Mouse (Mus musculus) heart, adult 2 months (tissue): ENCODE measurements at regions not wholly inside any gene's neighbourhood (a gene's known extent, or its start where the extent isn't known, plus 50 kb on each side); places are given as distances from the start of the nearest gene placed in this dataset.

Experiments used
- DNase-seq, 2 experiments: peaks; one replicate each; pipeline ENCODE4 v3.0.0; 2021
- H3K27ac ChIP-seq: fragments of 200-600 bp; 2 replicates; pipeline ENCODE4 v1.8.1; 2022
- H3K27me3 ChIP-seq: fragments of 200-500 bp; 2 replicates; pipeline ENCODE4 v1.6.1; 2012; ENCODE audit warnings: mild to moderate bottlenecking, low read length, inconsistent platforms, mixed read lengths; ENCODE audit not compliant: control insufficient read depth, insufficient read depth
- H3K36me3 ChIP-seq: fragments of 200-500 bp; 2 replicates; pipeline ENCODE4 v1.6.1; 2012; ENCODE audit warnings: low read length, inconsistent platforms; ENCODE audit not compliant: control insufficient read depth, insufficient read depth
- H3K4me1 ChIP-seq: fragments of 200-500 bp; 2 replicates; pipeline ENCODE4 v1.6.1; 2011; ENCODE audit warnings: low read length; ENCODE audit not compliant: control insufficient read depth, insufficient read depth
- H3K4me3 ChIP-seq: fragments of 200-600 bp; 2 replicates; pipeline ENCODE4 v1.8.1; 2022
- H3K79me2 ChIP-seq: fragments of 200-500 bp; replicated peaks from 2 replicates; pipeline ENCODE4 v1.6.1; 2012; ENCODE audit warnings: mild to moderate bottlenecking, inconsistent platforms, low read length, moderate library complexity, mixed read lengths; ENCODE audit not compliant: control insufficient read depth, insufficient read depth
- H3K9ac ChIP-seq: fragments of 200-500 bp; 2 replicates; pipeline ENCODE4 v1.6.1; 2012; ENCODE audit warnings: low read depth, mild to moderate bottlenecking, control low read depth, inconsistent platforms, low read length, mixed read lengths
- CTCF ChIP-seq: fragments of 200-600 bp; IDR thresholded peaks from 2 replicates; pipeline ENCODE4 v1.8.1; 2022; ENCODE audit warnings: antibody characterized with exemption, mild to moderate bottlenecking, moderate library complexity
- EP300 ChIP-seq: fragments of 200-500 bp; IDR thresholded peaks from 2 replicates; pipeline ENCODE4 v1.6.1; 2011; ENCODE audit warnings: low read depth, low read length, control low read depth; ENCODE audit not compliant: insufficient read depth
- POLR2A ChIP-seq: fragments of 200-500 bp; IDR thresholded peaks from 2 replicates; pipeline ENCODE4 v1.6.1; 2011; ENCODE audit warnings: mild to moderate bottlenecking, low read depth, low read length, control low read depth; ENCODE audit not compliant: insufficient read depth
- WGBS: fragments of 180-500 bp; shearing (Covaris S2); methylation state at CpG from one replicate; pipeline ENCODE4 v1.1.7; 2018; 5-methylcytosine and 5-hydroxymethylcytosine counted together
- intact Hi-C: fragments of 180-260 bp; cut with DNase I; formaldehyde crosslinking; loops from one replicate; pipeline ENCODE4 v1.15.1; 2025

- Histone ChIP-seq H3K4me1 (no peaks in the 10 kb centered on the region), H3K27me3 (no peaks in the 10 kb centered on the region), H3K4me3 (no peak overlapping the region), H3K9ac (no peak overlapping the region), H3K36me3 (no peaks in the 10 kb centered on the region), H3K27ac (no peak overlapping the region), H3K79me2 (no peaks in the 10 kb centered on the region)
- no peak for TF ChIP-seq CTCF
- no peak for TF ChIP-seq POLR2A
- TF ChIP-seq EP300 = no peak
- peak; percentile 20 to 26 for DNase-seq
- intact Hi-C loops = no loop called here
- WGBS = 50% methylated on average over 5 of the region's 5 CpGs
Measured at GRCm38 (mm10) chr15:68477745-68478144, 1977.0 kb upstream of the Lrrc6 start.

- Histone ChIP-seq H3K27ac (no peak overlapping the region), H3K4me3 (no peak overlapping the region), H3K27me3 (no peaks in the 10 kb centered on the region), H3K79me2 (no peaks in the 10 kb centered on the region), H3K36me3 (no peaks in the 10 kb centered on the region), H3K9ac (no peak overlapping the region), H3K4me1 (no peaks in the 10 kb centered on the region)
- DNase-seq = no peak
- 85% methylated on average over 4 of the region's 4 CpGs for WGBS
- intact Hi-C loops = no loop called here
- TF ChIP-seq CTCF (no peak), EP300 (no peak), POLR2A (no peak)
Measured at GRCm38 (mm10) chr15:68471928-68472327, 1971.2 kb upstream of the Lrrc6 start.

GRCm38 (mm10) chr15:68462851-68463250, 1962.1 kb upstream of the Lrrc6 start:
- no peaks in the 10 kb centered on the region; the same call in 1 of the 2 replicates for H3K36me3 ChIP-seq
- WGBS = 46% methylated on average over 3 of the region's 3 CpGs
- no peak overlapping the region for H3K9ac ChIP-seq
- H3K79me2 ChIP-seq = no peaks in the 10 kb centered on the region
- no peaks in the 10 kb centered on the region for H3K4me1 ChIP-seq
- H3K27me3 ChIP-seq = no peaks in the 10 kb centered on the region
- no peak overlapping the region for H3K4me3 ChIP-seq
- no peak for DNase-seq
- TF ChIP-seq CTCF = no peak
- no peak for TF ChIP-seq POLR2A
- TF ChIP-seq EP300 = no peak
- intact Hi-C loops = no loop called here
- no peak overlapping the region for H3K27ac ChIP-seq

- H3K27ac ChIP-seq = no peak overlapping the region
- no peak overlapping the region for H3K4me3 ChIP-seq
- H3K27me3 ChIP-seq = no peaks in the 10 kb centered on the region
- TF ChIP-seq CTCF (no peak), POLR2A (no peak), EP300 (no peak)
- H3K9ac ChIP-seq = no peak overlapping the region
- H3K79me2 ChIP-seq = no peaks in the 10 kb centered on the region
- intact Hi-C loops = no loop called here
- DNase-seq = no peak
- H3K4me1 ChIP-seq = no peaks in the 10 kb centered on the region
- WGBS = 41% methylated on average over 2 of the region's 2 CpGs
- no peaks in the 10 kb centered on the region for H3K36me3 ChIP-seq
Measured at GRCm38 (mm10) chr15:68457239-68457638, 1956.5 kb upstream of the Lrrc6 start.

- TF ChIP-seq CTCF (no peak), EP300 (no peak), POLR2A (no peak)
- H3K79me2 ChIP-seq = no peaks in the 10 kb centered on the region
- 35% methylated on average over 2 of the region's 2 CpGs for WGBS
Measured at GRCm38 (mm10) chr15:68451971-68452370, 1951.3 kb upstream of the Lrrc6 start.

GRCm38 (mm10) chr15:68445341-68445740, 1944.6 kb upstream of the Lrrc6 start:
- Histone ChIP-seq H3K79me2 (no peaks in the 10 kb centered on the region), H3K27ac (no peak overlapping the region), H3K36me3 (no peaks in the 10 kb centered on the region), H3K9ac (no peak overlapping the region), H3K4me1 (no peaks in the 10 kb centered on the region), H3K4me3 (no peak overlapping the region), H3K27me3 (no peaks in the 10 kb centered on the region)
- intact Hi-C loops = no loop called here
- no peak for DNase-seq
- 88% methylated on average over 7 of the region's 7 CpGs for WGBS
- TF ChIP-seq EP300 = no peak
- no peak for TF ChIP-seq CTCF
- TF ChIP-seq POLR2A = no peak

More at GRCm38 (mm10) chr15:68451971-68452370, 1951.3 kb upstream of the Lrrc6 start:
- Histone ChIP-seq H3K36me3 (no peaks in the 10 kb centered on the region), H3K9ac (no peak overlapping the region), H3K27ac (no peak overlapping the region), H3K4me1 (no peaks in the 10 kb centered on the region), H3K27me3 (no peaks in the 10 kb centered on the region), H3K4me3 (no peak overlapping the region)
- DNase-seq = no peak
- intact Hi-C loops = no loop called here
